Mouse (Mus musculus): ENCODE results near the gene Tnfrsf25. TPM values are rescaled to one million over a fixed set of nuclear protein-coding genes. Genes with fewer than 3 reads are reported as not detected.
A peak's percentile ranks its signal among the peaks of the same experiment; 100 is the strongest.

The Tnfrsf25 gene
- polyA plus RNA-seq, 1 experiment from 2014 or later: 0.91 TPM

- no peak overlapping the region for H3K9ac ChIP-seq (replicated peaks; ENCODE audit: low read depth, low read length)
- H3K9me3 ChIP-seq (ENCODE audit: control insufficient read depth, low read depth, low read length): no peaks in the 10 kb centered on the region
- H3K27me3 ChIP-seq (ENCODE audit: control insufficient read depth, insufficient read depth, low read length): peaks cover 88% of the 10 kb centered on the region
- H3K4me3 ChIP-seq (ENCODE audit: low read depth, low read length): no peak overlapping the region
- no peaks in the 10 kb centered on the region for H3K36me3 ChIP-seq (ENCODE audit: control insufficient read depth, insufficient read depth, low read length)
- H3K27ac ChIP-seq (ENCODE audit: low read length): no peak overlapping the region
- ATAC-seq (ENCODE audit: insufficient number of reproducible peaks, insufficient read depth, low FRiP score, low read depth): no peak
- no peak overlapping the region for H3K4me2 ChIP-seq (replicated peaks; ENCODE audit: low read depth, low read length)
- 41% methylated on average over 13 of the region's 13 CpGs for WGBS
- H3K4me1 ChIP-seq (ENCODE audit: control insufficient read depth, insufficient read depth, low read length): peaks cover 12% of the 10 kb centered on the region; the same call in 1 of the 2 replicates
Observed at GRCm38 (mm10) chr4:152129395-152129930, 13.7 kb downstream of the Tnfrsf25 start.

DNA sequence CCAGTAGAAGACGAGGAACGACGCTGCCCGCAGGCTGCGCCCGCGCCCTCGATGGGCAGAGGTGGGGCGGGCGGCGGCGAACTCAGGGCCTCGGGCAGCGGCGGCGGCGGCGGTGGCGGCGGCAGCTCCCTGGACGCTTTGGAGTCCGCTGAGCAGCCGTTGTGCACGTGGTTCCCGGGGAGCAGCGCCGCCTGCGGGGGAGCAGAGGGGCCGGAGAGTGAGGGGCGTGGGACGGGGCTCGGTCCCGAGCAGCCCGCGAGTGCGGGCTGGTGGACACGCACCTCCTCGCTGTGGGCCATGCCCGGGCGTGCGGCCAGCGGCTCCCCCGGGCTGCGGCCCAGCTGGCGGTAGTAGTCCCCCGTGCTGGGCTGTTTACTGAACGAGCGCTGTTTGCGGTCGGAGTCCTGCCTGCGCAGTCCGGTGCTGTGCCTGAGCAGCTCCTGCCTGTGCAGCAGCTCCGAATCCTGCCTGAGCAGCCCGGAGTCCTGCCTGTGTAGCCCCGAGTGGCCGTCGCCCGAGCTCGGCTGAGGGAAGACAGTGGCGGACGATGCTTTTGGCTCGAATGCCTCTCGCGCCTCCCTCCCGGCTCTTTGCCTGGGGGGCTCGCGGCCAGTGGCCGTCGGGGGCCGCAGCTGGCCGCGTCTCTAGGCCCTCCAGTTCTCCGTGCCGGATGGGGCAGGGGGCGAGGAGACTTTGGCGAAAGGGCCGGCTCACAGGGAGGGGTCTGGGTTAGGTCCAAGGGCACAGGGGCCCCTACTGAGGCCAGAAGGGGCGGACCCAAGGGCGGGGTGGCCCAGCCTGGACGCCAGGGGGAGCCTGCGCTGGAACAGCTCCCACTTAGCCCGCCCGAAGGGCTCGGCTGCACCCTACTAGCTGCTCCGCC, 15.3 kb downstream of the Tnfrsf25 start:
- 0 out of 2 replicates have a peak overlapping the region, but pooled peaks have one; percentile 15 for H3K27ac ChIP-seq (ENCODE audit: low read length)
- H3K4me1 ChIP-seq (ENCODE audit: control insufficient read depth, insufficient read depth, low read length): peaks cover 9% of the 10 kb centered on the region; the same call in 1 of the 2 replicates
- H3K27me3 ChIP-seq (ENCODE audit: control insufficient read depth, insufficient read depth, low read length): peaks cover 75% of the 10 kb centered on the region

DNA sequence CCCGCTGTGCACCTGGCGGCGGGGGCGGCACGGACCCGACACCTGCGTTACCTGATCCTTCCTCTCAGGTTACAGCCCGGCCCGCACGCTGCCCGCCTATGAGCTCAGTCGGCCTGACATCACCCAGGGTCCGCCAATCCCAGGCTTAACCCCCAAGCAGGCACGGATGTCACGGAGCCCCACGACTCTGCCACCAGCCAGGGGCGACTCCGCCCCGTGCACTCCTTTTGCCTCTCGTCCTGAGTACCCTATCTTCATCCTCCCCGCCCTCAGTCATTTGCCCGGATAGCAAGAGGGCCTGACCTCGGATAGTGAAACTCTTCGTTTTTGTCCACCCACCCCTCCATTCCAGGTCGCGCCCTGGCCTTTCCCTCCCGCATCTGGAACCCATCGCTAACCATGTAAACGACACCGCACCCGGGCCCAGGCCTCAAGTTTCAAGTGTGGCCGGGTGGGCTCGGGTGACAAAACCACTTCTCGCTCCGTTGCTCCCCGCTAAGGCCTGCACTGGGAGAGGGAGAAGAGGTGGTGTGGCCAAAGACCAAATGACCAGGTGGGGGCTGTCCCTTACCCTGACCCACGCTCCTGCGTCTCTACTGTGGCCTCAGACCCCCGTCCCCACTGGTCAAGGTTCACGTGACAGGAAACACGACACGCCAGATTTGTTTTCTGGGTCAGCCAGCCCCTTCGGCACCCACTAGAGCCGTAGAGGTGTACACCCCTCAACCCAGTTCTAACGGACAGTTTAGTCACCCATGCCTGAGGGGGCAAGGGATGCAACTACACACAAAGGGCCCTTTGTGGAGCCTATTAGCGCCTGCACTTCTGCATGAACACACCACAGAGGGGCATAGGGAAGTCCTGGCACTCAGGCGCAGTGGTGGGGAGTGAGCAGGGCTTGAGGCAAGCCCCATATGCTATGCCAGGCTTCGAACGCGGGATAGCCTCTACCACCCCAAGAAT, 16.4 kb downstream of the Tnfrsf25 start:
- ATAC-seq (ENCODE audit: insufficient number of reproducible peaks, insufficient read depth, low FRiP score, low read depth): peak; percentile 50
- no peak overlapping the region for H3K9ac ChIP-seq (replicated peaks; ENCODE audit: low read depth, low read length)
- 7% methylated on average over 50 of the region's 50 CpGs for WGBS

More for the DNA sequence above, 15.3 kb downstream of the Tnfrsf25 start:
- peak overlapping the region; percentile 76 for H3K4me2 ChIP-seq (replicated peaks; ENCODE audit: low read depth, low read length)
- no peaks in the 10 kb centered on the region for H3K9me3 ChIP-seq (ENCODE audit: control insufficient read depth, low read depth, low read length)
- WGBS: 1% methylated on average over 79 of the region's 85 CpGs
- H3K9ac ChIP-seq (replicated peaks; ENCODE audit: low read depth, low read length): peak overlapping the region; percentile 30; the same call in 1 of the 2 replicates
- peak; percentile 73 for ATAC-seq (ENCODE audit: insufficient number of reproducible peaks, insufficient read depth, low FRiP score, low read depth)
- H3K4me3 ChIP-seq (ENCODE audit: low read depth, low read length): peak overlapping the region; percentile 37
- no peaks in the 10 kb centered on the region for H3K36me3 ChIP-seq (ENCODE audit: control insufficient read depth, insufficient read depth, low read length)

GRCm38 (mm10) chr4:152132772-152133169, 17.0 kb downstream of the Tnfrsf25 start:
- H3K4me1 ChIP-seq (ENCODE audit: control insufficient read depth, insufficient read depth, low read length): 0 out of 2 replicates have a peak, but pooled peaks cover 8% of the 10 kb centered on the region

More for the DNA sequence above, 16.4 kb downstream of the Tnfrsf25 start:
- no peaks in the 10 kb centered on the region for H3K9me3 ChIP-seq (ENCODE audit: control insufficient read depth, low read depth, low read length)
- H3K27ac ChIP-seq (ENCODE audit: low read length): no peak overlapping the region
- peak overlapping the region; percentile 37 for H3K4me3 ChIP-seq (ENCODE audit: low read depth, low read length)
- 0 out of 2 replicates have a peak, but pooled peaks cover 8% of the 10 kb centered on the region for H3K4me1 ChIP-seq (ENCODE audit: control insufficient read depth, insufficient read depth, low read length)
- peaks cover 65% of the 10 kb centered on the region for H3K27me3 ChIP-seq (ENCODE audit: control insufficient read depth, insufficient read depth, low read length)
- peak overlapping the region; percentile 76 for H3K4me2 ChIP-seq (replicated peaks; ENCODE audit: low read depth, low read length)
- no peaks in the 10 kb centered on the region for H3K36me3 ChIP-seq (ENCODE audit: control insufficient read depth, insufficient read depth, low read length)

DNA sequence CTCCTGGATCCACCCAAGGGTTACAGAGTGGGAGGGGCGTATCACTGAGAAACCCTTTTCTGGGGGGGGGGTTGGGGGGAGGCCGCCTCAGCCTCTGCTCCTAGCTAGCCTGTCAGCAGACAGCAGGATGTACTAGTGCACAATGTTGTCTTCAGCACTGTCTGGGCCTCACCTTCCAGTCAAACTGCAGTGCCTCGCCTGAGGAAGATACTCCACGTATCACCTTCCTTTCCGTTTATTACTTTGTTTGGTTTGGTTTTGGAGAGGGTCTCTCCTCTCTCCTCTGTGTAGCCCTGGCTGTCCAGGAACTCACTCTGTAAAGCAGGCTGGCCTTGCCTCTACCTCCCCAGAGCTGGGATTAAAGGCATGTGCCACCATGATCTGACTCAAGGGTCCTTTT, 17.5 kb downstream of the Tnfrsf25 start:
- H3K4me3 ChIP-seq (ENCODE audit: low read depth, low read length): no peak overlapping the region
- no peak overlapping the region for H3K9ac ChIP-seq (replicated peaks; ENCODE audit: low read depth, low read length)
- no peaks in the 10 kb centered on the region for H3K9me3 ChIP-seq (ENCODE audit: control insufficient read depth, low read depth, low read length)
- H3K27me3 ChIP-seq (ENCODE audit: control insufficient read depth, insufficient read depth, low read length): peaks cover 54% of the 10 kb centered on the region
- no peaks in the 10 kb centered on the region for H3K36me3 ChIP-seq (ENCODE audit: control insufficient read depth, insufficient read depth, low read length)
- WGBS: 43% methylated on average over 5 of the region's 5 CpGs
- ATAC-seq (ENCODE audit: insufficient number of reproducible peaks, insufficient read depth, low FRiP score, low read depth): no peak
- H3K4me2 ChIP-seq (replicated peaks; ENCODE audit: low read depth, low read length): no peak overlapping the region
- H3K4me1 ChIP-seq (ENCODE audit: control insufficient read depth, insufficient read depth, low read length): 0 out of 2 replicates have a peak, but pooled peaks cover 8% of the 10 kb centered on the region
- H3K27ac ChIP-seq (ENCODE audit: low read length): no peak overlapping the region

More at GRCm38 (mm10) chr4:152132772-152133169, 17.0 kb downstream of the Tnfrsf25 start:
- H3K4me2 ChIP-seq (replicated peaks; ENCODE audit: low read depth, low read length): no peak overlapping the region
- H3K27me3 ChIP-seq (ENCODE audit: control insufficient read depth, insufficient read depth, low read length): peaks cover 58% of the 10 kb centered on the region
- no peak overlapping the region for H3K4me3 ChIP-seq (ENCODE audit: low read depth, low read length)
- no peaks in the 10 kb centered on the region for H3K36me3 ChIP-seq (ENCODE audit: control insufficient read depth, insufficient read depth, low read length)
- no peaks in the 10 kb centered on the region for H3K9me3 ChIP-seq (ENCODE audit: control insufficient read depth, low read depth, low read length)
- no peak overlapping the region for H3K27ac ChIP-seq (ENCODE audit: low read length)
- H3K9ac ChIP-seq (replicated peaks; ENCODE audit: low read depth, low read length): no peak overlapping the region
- no peak for ATAC-seq (ENCODE audit: insufficient number of reproducible peaks, insufficient read depth, low FRiP score, low read depth)
- WGBS: 23% methylated on average over 10 of the region's 10 CpGs

- peaks cover 41% of the 10 kb centered on the region for H3K27me3 ChIP-seq (ENCODE audit: control insufficient read depth, insufficient read depth, low read length)
- no peaks in the 10 kb centered on the region for H3K36me3 ChIP-seq (ENCODE audit: control insufficient read depth, insufficient read depth, low read length)
- H3K9me3 ChIP-seq (ENCODE audit: control insufficient read depth, low read depth, low read length): no peaks in the 10 kb centered on the region
- 0 out of 2 replicates have a peak, but pooled peaks cover 8% of the 10 kb centered on the region for H3K4me1 ChIP-seq (ENCODE audit: control insufficient read depth, insufficient read depth, low read length)
- H3K9ac ChIP-seq (replicated peaks; ENCODE audit: low read depth, low read length): no peak overlapping the region
- no peak for ATAC-seq (ENCODE audit: insufficient number of reproducible peaks, insufficient read depth, low FRiP score, low read depth)
- no peak overlapping the region for H3K27ac ChIP-seq (ENCODE audit: low read length)
- H3K4me3 ChIP-seq (ENCODE audit: low read depth, low read length): no peak overlapping the region
- no peak overlapping the region for H3K4me2 ChIP-seq (replicated peaks; ENCODE audit: low read depth, low read length)
Observed at GRCm38 (mm10) chr4:152134507-152134906, 18.8 kb downstream of the Tnfrsf25 start.

GRCm38 (mm10) chr4:152135363-152135762, 19.6 kb downstream of the Tnfrsf25 start:
- 77% methylated on average over 12 of the region's 12 CpGs for WGBS
- no peaks in the 10 kb centered on the region for H3K36me3 ChIP-seq (ENCODE audit: control insufficient read depth, insufficient read depth, low read length)
- H3K4me2 ChIP-seq (replicated peaks; ENCODE audit: low read depth, low read length): no peak overlapping the region
- H3K9ac ChIP-seq (replicated peaks; ENCODE audit: low read depth, low read length): no peak overlapping the region
- ATAC-seq (ENCODE audit: insufficient number of reproducible peaks, insufficient read depth, low FRiP score, low read depth): no peak
- no peak overlapping the region for H3K4me3 ChIP-seq (ENCODE audit: low read depth, low read length)
- no peak overlapping the region for H3K27ac ChIP-seq (ENCODE audit: low read length)
- H3K4me1 ChIP-seq (ENCODE audit: control insufficient read depth, insufficient read depth, low read length): 0 out of 2 replicates have a peak, but pooled peaks cover 8% of the 10 kb centered on the region
- H3K9me3 ChIP-seq (ENCODE audit: control insufficient read depth, low read depth, low read length): no peaks in the 10 kb centered on the region
- peaks cover 34% of the 10 kb centered on the region for H3K27me3 ChIP-seq (ENCODE audit: control insufficient read depth, insufficient read depth, low read length)

Measured in stomach, embryonic 14.5 days (tissue).